Mouse (Mus musculus) small intestine, adult 2 months (tissue): Measurements from ENCODE around the gene Stk32c. TPM values are rescaled to one million over a fixed set of nuclear protein-coding genes. Genes with fewer than 3 reads are reported as not detected.
A peak's percentile ranks its signal among the peaks of the same experiment; 100 is the strongest.

Experiments used
- H3K27ac ChIP-seq: fragments of 200-500 bp; 2 replicates; pipeline ENCODE4 v1.5.1; 2012; ENCODE audit warnings: low read depth, low read length, control low read depth, inconsistent platforms; ENCODE audit not compliant: insufficient read depth
- H3K27me3 ChIP-seq: fragments of 200-500 bp; 2 replicates; pipeline ENCODE4 v1.6.1; 2012; ENCODE audit warnings: mild to moderate bottlenecking, moderate library complexity, low read length, inconsistent platforms; ENCODE audit not compliant: control insufficient read depth, insufficient read depth
- H3K36me3 ChIP-seq: fragments of 200-500 bp; 2 replicates; pipeline ENCODE4 v1.6.1; 2012; ENCODE audit warnings: mild to moderate bottlenecking, low read length, control low read depth, inconsistent platforms; ENCODE audit not compliant: control insufficient read depth, insufficient read depth
- H3K4me1 ChIP-seq: fragments of 200-500 bp; 2 replicates; pipeline ENCODE4 v1.6.1; 2012; ENCODE audit warnings: low read length, inconsistent platforms, mixed read lengths; ENCODE audit not compliant: control insufficient read depth, insufficient read depth, insufficient read length
- H3K4me3 ChIP-seq: fragments of 200-500 bp; 2 replicates; pipeline ENCODE4 v1.5.1; 2012; ENCODE audit warnings: low read depth, mild to moderate bottlenecking, control low read depth, inconsistent platforms, low read length, moderate library complexity
- CTCF ChIP-seq: fragments of 200-500 bp; IDR thresholded peaks from 2 replicates; pipeline ENCODE4 v1.5.1; 2012; ENCODE audit warnings: low read depth, mild to moderate bottlenecking, control low read depth, inconsistent platforms, low read length, moderate library complexity, mixed read lengths; ENCODE audit not compliant: insufficient replicate concordance, insufficient read length; ENCODE audit errors: extremely low read depth
- POLR2A ChIP-seq: fragments of 200-500 bp; IDR thresholded peaks from 2 replicates; pipeline ENCODE4 v1.6.1; 2012; ENCODE audit warnings: low read depth, mild to moderate bottlenecking, control low read depth, inconsistent platforms, low read length, moderate library complexity
- WGBS: fragments of 180-500 bp; shearing (Covaris S2); methylation state at CpG from one replicate; pipeline ENCODE4 v1.1.7; 2018; 5-methylcytosine and 5-hydroxymethylcytosine counted together
- polyA plus RNA-seq: library from polyadenylated mRNA; depleted of rRNA; stranded (reverse); fragments of >200 nt; gene quantifications from 2 replicates; pipeline ENCODE4 v1.2.3, GENCODE M21; 2012

Stk32c gene
- polyA plus RNA-seq, 1 experiment, result 7.7 TPM

DNA sequence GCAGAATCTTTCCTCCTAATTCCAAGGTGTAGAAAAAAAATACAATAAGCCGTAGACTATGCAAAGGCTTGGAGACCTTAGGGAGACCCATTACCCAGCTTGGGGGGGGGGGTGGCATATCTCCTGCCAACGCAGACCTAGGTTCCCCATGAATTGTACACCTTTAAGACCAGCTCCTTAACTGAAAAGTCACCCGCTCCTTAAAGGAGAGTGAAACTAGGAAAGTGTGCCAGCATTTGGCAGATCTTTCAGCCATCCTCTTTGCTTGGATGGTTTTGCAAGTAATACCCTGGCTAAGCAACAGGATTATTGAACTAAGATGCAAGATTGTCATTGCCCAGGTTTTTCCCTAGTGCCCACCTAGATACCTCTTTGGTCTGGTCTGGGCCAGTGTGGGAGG is 644 bp upstream of the Stk32c start:
- Histone ChIP-seq H3K4me1 (peaks cover 6% of the 10 kb centered on the region; the same call in 1 of the 2 replicates), H3K36me3 (no peaks in the 10 kb centered on the region), H3K27ac (no peak overlapping the region), H3K27me3 (no peaks in the 10 kb centered on the region), H3K4me3 (no peak overlapping the region)
- no peak for TF ChIP-seq CTCF
- TF ChIP-seq POLR2A, result no peak
- 47% methylated on average over 3 of the region's 3 CpGs for WGBS

GRCm38 (mm10) chr7:139211761-139212160 is 1.3 kb downstream of the Stk32c start:
- WGBS, result 93% methylated on average over 6 of the region's 6 CpGs
- Histone ChIP-seq H3K27ac (no peak overlapping the region), H3K4me3 (no peak overlapping the region), H3K27me3 (no peaks in the 10 kb centered on the region), H3K4me1 (peaks cover 6% of the 10 kb centered on the region; the same call in 1 of the 2 replicates), H3K36me3 (no peaks in the 10 kb centered on the region)
- TF ChIP-seq CTCF (no peak), POLR2A (no peak)

DNA sequence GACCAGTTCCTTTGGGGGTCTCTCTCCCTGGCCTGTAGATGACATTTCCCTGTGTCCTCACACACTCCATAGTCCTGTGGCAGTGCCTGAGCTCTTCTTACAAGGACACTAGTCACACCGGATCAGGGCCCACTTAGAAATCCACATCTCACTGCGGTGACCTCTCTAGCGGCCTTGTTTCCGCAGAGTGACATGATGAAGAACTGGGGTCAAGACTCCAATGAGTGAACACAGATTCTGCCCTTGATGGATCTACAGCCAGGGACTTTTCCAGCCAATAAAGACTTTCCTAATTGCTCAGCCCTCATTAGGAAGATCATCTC is 4.4 kb downstream of the Stk32c start:
- no peak overlapping the region for H3K4me3 ChIP-seq
- no peaks in the 10 kb centered on the region for H3K36me3 ChIP-seq
- TF ChIP-seq CTCF, result no peak
- TF ChIP-seq POLR2A, result no peak
- no peak overlapping the region for H3K27ac ChIP-seq
- 93% methylated on average over 4 of the region's 4 CpGs for WGBS
- H3K27me3 ChIP-seq, result no peaks in the 10 kb centered on the region
- H3K4me1 ChIP-seq, result peaks cover 6% of the 10 kb centered on the region; the same call in 1 of the 2 replicates

GRCm38 (mm10) chr7:139208023-139208772 is 4.9 kb downstream of the Stk32c start:
- no peaks in the 10 kb centered on the region for H3K27me3 ChIP-seq
- H3K36me3 ChIP-seq, result no peaks in the 10 kb centered on the region
- 19% methylated on average over 7 of the region's 7 CpGs for WGBS
- H3K4me1 ChIP-seq, result peaks cover 3% of the 10 kb centered on the region; the same call in 1 of the 2 replicates
- H3K4me3 ChIP-seq, result no peak overlapping the region
- TF ChIP-seq POLR2A, result no peak
- peak; percentile 77; the same call in 1 of the 2 replicates for TF ChIP-seq CTCF
- H3K27ac ChIP-seq, result no peak overlapping the region

GRCm38 (mm10) chr7:139201209-139201608 is 11.9 kb downstream of the Stk32c start:
- Histone ChIP-seq H3K27me3 (peaks cover 6% of the 10 kb centered on the region), H3K4me1 (no peaks in the 10 kb centered on the region), H3K27ac (no peak overlapping the region), H3K4me3 (no peak overlapping the region), H3K36me3 (no peaks in the 10 kb centered on the region)
- no peak for TF ChIP-seq POLR2A
- no peak for TF ChIP-seq CTCF
- 52% methylated on average over 6 of the region's 6 CpGs for WGBS

DNA sequence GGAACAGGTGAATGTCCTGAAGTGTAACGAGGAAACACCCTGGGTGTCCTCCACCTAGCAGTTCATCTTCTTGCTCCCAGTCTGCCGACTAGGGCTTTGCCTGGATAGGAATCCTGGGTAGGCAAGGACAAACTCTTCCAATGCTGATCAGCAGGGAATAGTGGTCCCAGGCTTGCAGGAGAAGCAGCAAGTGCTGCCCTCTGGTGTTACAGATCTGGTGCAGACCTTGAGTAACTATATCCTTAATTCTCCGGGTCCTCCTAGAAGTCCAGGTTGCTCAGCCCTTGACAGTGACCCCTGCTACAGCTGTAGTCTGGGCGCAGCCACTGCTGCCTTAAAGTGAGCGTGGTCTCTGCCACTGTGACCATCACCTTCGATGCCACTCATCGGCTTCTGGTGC is 13.0 kb downstream of the Stk32c start:
- WGBS, result 27% methylated on average over 7 of the region's 7 CpGs
- no peaks in the 10 kb centered on the region for H3K4me1 ChIP-seq
- peaks cover 6% of the 10 kb centered on the region for H3K27me3 ChIP-seq
- no peak overlapping the region for H3K27ac ChIP-seq
- H3K36me3 ChIP-seq, result no peaks in the 10 kb centered on the region
- TF ChIP-seq CTCF, result peak; percentile 69; the same call in 1 of the 2 replicates
- TF ChIP-seq POLR2A, result no peak
- H3K4me3 ChIP-seq, result no peak overlapping the region

- H3K27me3 ChIP-seq, result peaks cover 6% of the 10 kb centered on the region
- TF ChIP-seq CTCF (no peak), POLR2A (no peak)
- H3K27ac ChIP-seq, result no peak overlapping the region
- H3K4me1 ChIP-seq, result no peaks in the 10 kb centered on the region
- 69% methylated on average over 4 of the region's 4 CpGs for WGBS
- no peaks in the 10 kb centered on the region for H3K36me3 ChIP-seq
- no peak overlapping the region for H3K4me3 ChIP-seq
Measured at GRCm38 (mm10) chr7:139197022-139197421, 16.1 kb downstream of the Stk32c start.
